Mouse (Mus musculus) C2C12 (cell line): Measurements from ENCODE around the gene Cfap161. TPM values are rescaled to one million over a fixed set of nuclear protein-coding genes. Genes with fewer than 3 reads are reported as not detected.

Experiments used
- H3K27me3 ChIP-seq: one replicate; pipeline ENCODE4 v1.6.1; 2011; ENCODE audit not compliant: control insufficient read depth, insufficient read depth, insufficient read length
- H3K36me3 ChIP-seq: one replicate; pipeline ENCODE4 v1.6.1; 2011; ENCODE audit not compliant: control insufficient read depth, insufficient read depth
- H3K4me3 ChIP-seq: one replicate; pipeline ENCODE4 v1.5.1; 2011; ENCODE audit warnings: mild to moderate bottlenecking, control low read depth; ENCODE audit not compliant: poor library complexity, insufficient read depth, severe bottlenecking
- H3K79me2 ChIP-seq: one replicate; pipeline ENCODE4 v1.6.1; 2011; ENCODE audit not compliant: control insufficient read depth, insufficient read depth
- H3K79me3 ChIP-seq: one replicate; pipeline ENCODE4 v1.6.1; 2011; ENCODE audit warnings: low read depth, control low read depth
- H3ac ChIP-seq: one replicate; pipeline ENCODE3; 2011; ENCODE audit warnings: low read depth; ENCODE audit not compliant: control insufficient read depth, insufficient read length
- CEBPB ChIP-seq: IDR thresholded peaks from one replicate; pipeline ENCODE4 v1.6.1; 2011; ENCODE audit warnings: low read depth, mild to moderate bottlenecking, control low read depth, moderate library complexity
- CTCF ChIP-seq: IDR thresholded peaks from one replicate; pipeline ENCODE4 v1.5.1; 2011; ENCODE audit not compliant: control insufficient read depth, insufficient read depth, insufficient read length
- FOSL1 ChIP-seq: IDR thresholded peaks from one replicate; pipeline ENCODE4 v1.8.0; 2011; ENCODE audit warnings: mild to moderate bottlenecking, low read length; ENCODE audit not compliant: poor library complexity, insufficient read depth, severe bottlenecking
- MAX ChIP-seq: IDR thresholded peaks from one replicate; pipeline ENCODE4 v1.6.1; 2011; ENCODE audit warnings: mild to moderate bottlenecking, control low read depth
- MYOD1 ChIP-seq: IDR thresholded peaks from one replicate; pipeline ENCODE4 v1.6.1; 2011; ENCODE audit warnings: low read depth; ENCODE audit not compliant: control insufficient read depth, insufficient read length
- MYOG ChIP-seq: IDR thresholded peaks from one replicate; pipeline ENCODE4 v1.6.1; 2011; ENCODE audit not compliant: control insufficient read depth, insufficient read length; ENCODE audit errors: extremely low read depth
- USF1 ChIP-seq: IDR thresholded peaks from one replicate; pipeline ENCODE4 v1.6.1; 2011; ENCODE audit warnings: low read depth, mild to moderate bottlenecking, control low read depth, moderate library complexity
- polyA plus RNA-seq: library from polyadenylated mRNA; unstranded; fragments of >200 nt; fragmentation: generic; extraction: Trizol; gene quantifications from one replicate; pipeline ENCODE4 v1.2.1, GENCODE M21; 2012; ENCODE audit warnings: missing spikeins

Gene Cfap161
- polyA plus RNA-seq, 1 experiment = not detected

GRCm38 (mm10) chr7:83744250-83744649, 50.4 kb downstream of the Cfap161 start:
- no peaks in the 10 kb centered on the region for H3K79me2 ChIP-seq
- H3K27me3 ChIP-seq = no peaks in the 10 kb centered on the region
- H3K36me3 ChIP-seq = no peaks in the 10 kb centered on the region
- no peak overlapping the region for H3ac ChIP-seq
- no peak overlapping the region for H3K4me3 ChIP-seq
- no peaks in the 10 kb centered on the region for H3K79me3 ChIP-seq
- TF ChIP-seq CEBPB = no peak
- no peak for TF ChIP-seq FOSL1
- TF ChIP-seq MYOD1 = no peak
- no peak for TF ChIP-seq USF1
- TF ChIP-seq CTCF = no peak
- no peak for TF ChIP-seq MAX
- TF ChIP-seq MYOG = no peak

GRCm38 (mm10) chr7:83742690-83743089, 52.0 kb downstream of the Cfap161 start:
- Histone ChIP-seq H3K79me3 (no peaks in the 10 kb centered on the region), H3K79me2 (no peaks in the 10 kb centered on the region), H3K36me3 (no peaks in the 10 kb centered on the region), H3ac (no peak overlapping the region), H3K4me3 (no peak overlapping the region), H3K27me3 (no peaks in the 10 kb centered on the region)
- TF ChIP-seq MAX (no peak), MYOD1 (no peak), MYOG (no peak), CTCF (no peak), USF1 (no peak), FOSL1 (no peak), CEBPB (no peak)

- Histone ChIP-seq H3K36me3 (no peaks in the 10 kb centered on the region), H3ac (no peak overlapping the region), H3K27me3 (no peaks in the 10 kb centered on the region), H3K79me2 (no peaks in the 10 kb centered on the region), H3K4me3 (no peak overlapping the region), H3K79me3 (no peaks in the 10 kb centered on the region)
- TF ChIP-seq CEBPB = no peak
- TF ChIP-seq FOSL1 = no peak
- TF ChIP-seq MAX = no peak
- TF ChIP-seq MYOG = no peak
- TF ChIP-seq CTCF = no peak
- TF ChIP-seq MYOD1 = no peak
- no peak for TF ChIP-seq USF1
Measured at GRCm38 (mm10) chr7:83742026-83742425, 52.7 kb downstream of the Cfap161 start.

- no peaks in the 10 kb centered on the region for H3K79me3 ChIP-seq
- no peak overlapping the region for H3ac ChIP-seq
- H3K36me3 ChIP-seq = no peaks in the 10 kb centered on the region
- no peaks in the 10 kb centered on the region for H3K79me2 ChIP-seq
- H3K4me3 ChIP-seq = no peak overlapping the region
- H3K27me3 ChIP-seq = no peaks in the 10 kb centered on the region
- no peak for TF ChIP-seq CTCF
- no peak for TF ChIP-seq MAX
- no peak for TF ChIP-seq USF1
- TF ChIP-seq MYOG = no peak
- no peak for TF ChIP-seq CEBPB
- TF ChIP-seq FOSL1 = no peak
- no peak for TF ChIP-seq MYOD1
Measured at GRCm38 (mm10) chr7:83739680-83740310, 54.9 kb downstream of the Cfap161 start.

- Histone ChIP-seq H3K4me3 (no peak overlapping the region), H3K27me3 (no peaks in the 10 kb centered on the region), H3ac (no peak overlapping the region), H3K79me2 (no peaks in the 10 kb centered on the region), H3K79me3 (no peaks in the 10 kb centered on the region), H3K36me3 (no peaks in the 10 kb centered on the region)
- TF ChIP-seq MYOG (no peak), USF1 (no peak), CEBPB (no peak), FOSL1 (no peak), MAX (no peak), CTCF (no peak), MYOD1 (no peak)
Measured at GRCm38 (mm10) chr7:83738623-83739462, 55.8 kb downstream of the Cfap161 start.
